Mouse (Mus musculus) ES-Bruce4 (cell line): ENCODE results near the gene Casp6.

ENCODE experiments used
- CTCF ChIP-seq: IDR thresholded peaks from one replicate; pipeline ENCODE4 v1.8.1; 2011; ENCODE audit warnings: low read depth, low read length
- POLR2A ChIP-seq: IDR thresholded peaks from one replicate; pipeline ENCODE4 v1.8.1; 2011; ENCODE audit warnings: low read length; ENCODE audit not compliant: insufficient read depth

DNA sequence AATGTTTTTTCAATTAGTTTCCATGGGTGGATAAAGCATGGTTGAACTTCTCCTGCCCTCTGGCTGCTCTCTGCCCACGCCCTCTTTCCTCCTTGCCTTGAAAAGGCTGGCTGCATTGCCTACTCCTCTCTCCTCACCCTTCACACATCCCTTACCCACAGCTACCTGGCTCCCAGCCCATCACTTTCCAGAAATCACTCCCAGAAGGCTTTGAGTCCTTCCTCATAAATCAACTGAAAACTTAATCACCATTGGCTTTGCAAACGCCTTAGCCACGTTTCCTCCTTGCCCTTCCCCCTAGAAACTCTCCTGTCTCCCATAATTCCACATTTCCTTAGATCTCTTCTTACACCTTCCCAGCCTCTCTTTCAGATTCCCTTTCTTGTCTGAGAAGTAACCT is 36.6 kb downstream of the Casp6 start:
- no peak for TF ChIP-seq POLR2A
- TF ChIP-seq CTCF = no peak
